Mouse (Mus musculus) forebrain, embryonic 11.5 days (tissue): ENCODE measurements around the gene Elp4. TPM values are rescaled to one million over a fixed set of nuclear protein-coding genes. Genes with fewer than 3 reads are reported as not detected.
A peak's percentile ranks its signal among the peaks of the same experiment; 100 is the strongest.

Experiments used
- ATAC-seq: fragments of 200-750 bp; cut with Nextera tagmentation; replicated peaks from 2 replicates; pipeline ENCODE4 v1.8.0; 2017; ENCODE audit warnings: moderate TSS enrichment; ENCODE audit not compliant: low FRiP score
- DNase-seq: peaks from one replicate; pipeline ENCODE4 v3.0.0-alpha.2; 2017; ENCODE audit warnings: low spot score
- H3K27ac ChIP-seq: fragments of 300-500 bp; sonication (generic); 2 replicates; pipeline ENCODE4 v1.5.1; 2014; ENCODE audit warnings: low read depth, low read length
- H3K27me3 ChIP-seq: fragments of 300-500 bp; sonication (generic); 2 replicates; pipeline ENCODE4 v1.6.1; 2014; ENCODE audit warnings: mild to moderate bottlenecking, low read length, mixed read lengths; ENCODE audit not compliant: control insufficient read depth, insufficient read depth
- H3K36me3 ChIP-seq: fragments of 300-500 bp; sonication (generic); 2 replicates; pipeline ENCODE4 v1.6.1; 2014; ENCODE audit warnings: mild to moderate bottlenecking, low read length, moderate library complexity, mixed read lengths; ENCODE audit not compliant: control insufficient read depth, insufficient read depth
- H3K4me1 ChIP-seq: fragments of 300-500 bp; sonication (generic); replicated peaks from 2 replicates; pipeline ENCODE4 v1.6.1; 2014; ENCODE audit warnings: low read length, mixed read lengths; ENCODE audit not compliant: control insufficient read depth, insufficient read depth
- H3K4me2 ChIP-seq: fragments of 300-500 bp; sonication (generic); 2 replicates; pipeline ENCODE4 v1.6.1; 2014; ENCODE audit warnings: low read depth, mild to moderate bottlenecking, low read length, moderate library complexity, mixed read lengths; ENCODE audit not compliant: severe bottlenecking
- H3K4me3 ChIP-seq: fragments of 300-500 bp; sonication (generic); 2 replicates; pipeline ENCODE4 v1.5.1; 2014; ENCODE audit warnings: low read depth, low read length
- H3K9ac ChIP-seq: fragments of 300-500 bp; sonication (generic); 2 replicates; pipeline ENCODE4 v1.6.1; 2014; ENCODE audit warnings: low read length
- H3K9me3 ChIP-seq: fragments of 300-500 bp; sonication (generic); 2 replicates; pipeline ENCODE4 v1.6.1; 2016; ENCODE audit warnings: low read length, mixed read lengths; ENCODE audit not compliant: control insufficient read depth
- WGBS: fragments of 180-500 bp; shearing (Covaris S2); extraction: QIAGEN DNeasy Blood & Tissue Kit; methylation state at CpG from one replicate; pipeline ENCODE4 v1.1.7; 2014; 5-methylcytosine and 5-hydroxymethylcytosine counted together
- polyA plus RNA-seq: library from polyadenylated mRNA; unstranded; fragments of >200 nt; fragmentation: Nextera tagmentation; extraction: Ambion mirVana; gene quantifications from 2 replicates; pipeline ENCODE4 v1.2.1, GENCODE M21; 2014

Gene Elp4
- polyA plus RNA-seq, 1 experiment from 2014 or later = 69.4 TPM

- Histone ChIP-seq H3K9me3 (no peaks in the 10 kb centered on the region), H3K9ac (no peak overlapping the region), H3K4me1 (no peaks in the 10 kb centered on the region), H3K27me3 (no peaks in the 10 kb centered on the region), H3K27ac (no peak overlapping the region), H3K36me3 (no peaks in the 10 kb centered on the region), H3K4me3 (no peak overlapping the region), H3K4me2 (no peak overlapping the region)
- WGBS = 74% methylated on average over 3 of the region's 3 CpGs
- DNase-seq = no peak
- ATAC-seq = no peak
Observed at GRCm38 (mm10) chr2:105815170-105815569, 89.2 kb downstream of the Elp4 start.

GRCm38 (mm10) chr2:105813041-105813440 is 91.3 kb downstream of the Elp4 start:
- 0 out of 2 replicates have a peak, but pooled peaks have one; percentile 39 for ATAC-seq
- no peaks in the 10 kb centered on the region for H3K36me3 ChIP-seq
- H3K9ac ChIP-seq = no peak overlapping the region
- 67% methylated on average over 3 of the region's 3 CpGs for WGBS
- no peak overlapping the region for H3K27ac ChIP-seq
- peak; percentile 55 for DNase-seq
- H3K4me3 ChIP-seq = no peak overlapping the region
- no peaks in the 10 kb centered on the region for H3K27me3 ChIP-seq
- no peaks in the 10 kb centered on the region for H3K4me1 ChIP-seq
- no peak overlapping the region for H3K4me2 ChIP-seq
- H3K9me3 ChIP-seq = no peaks in the 10 kb centered on the region

- Histone ChIP-seq H3K4me3 (no peak overlapping the region), H3K9ac (no peak overlapping the region), H3K9me3 (no peaks in the 10 kb centered on the region), H3K27me3 (no peaks in the 10 kb centered on the region), H3K36me3 (no peaks in the 10 kb centered on the region), H3K4me1 (no peaks in the 10 kb centered on the region), H3K27ac (no peak overlapping the region), H3K4me2 (no peak overlapping the region)
- ATAC-seq (no peak), DNase-seq (no peak)
- 86% methylated on average over 2 of the region's 2 CpGs for WGBS
Observed at GRCm38 (mm10) chr2:105810286-105810685, 94.1 kb downstream of the Elp4 start.

GRCm38 (mm10) chr2:105806571-105806970 is 97.8 kb downstream of the Elp4 start:
- Histone ChIP-seq H3K9me3 (no peaks in the 10 kb centered on the region), H3K27ac (no peak overlapping the region), H3K4me3 (no peak overlapping the region), H3K9ac (no peak overlapping the region), H3K4me1 (no peaks in the 10 kb centered on the region), H3K36me3 (no peaks in the 10 kb centered on the region), H3K4me2 (no peak overlapping the region), H3K27me3 (no peaks in the 10 kb centered on the region)
- DNase-seq (no peak), ATAC-seq (no peak)
- 82% methylated on average over 2 of the region's 2 CpGs for WGBS

GRCm38 (mm10) chr2:105806047-105806446 is 98.3 kb downstream of the Elp4 start:
- ATAC-seq (no peak), DNase-seq (no peak)
- H3K9ac ChIP-seq = no peak overlapping the region
- H3K4me1 ChIP-seq = no peaks in the 10 kb centered on the region
- no peak overlapping the region for H3K27ac ChIP-seq
- no peak overlapping the region for H3K4me2 ChIP-seq
- H3K36me3 ChIP-seq = no peaks in the 10 kb centered on the region
- no peaks in the 10 kb centered on the region for H3K27me3 ChIP-seq
- WGBS = 84% methylated on average over 4 of the region's 4 CpGs
- no peaks in the 10 kb centered on the region for H3K9me3 ChIP-seq
- no peak overlapping the region for H3K4me3 ChIP-seq

GRCm38 (mm10) chr2:105805210-105805609 is 99.2 kb downstream of the Elp4 start:
- no peak for DNase-seq
- H3K27ac ChIP-seq = no peak overlapping the region
- H3K9me3 ChIP-seq = no peaks in the 10 kb centered on the region
- no peak overlapping the region for H3K9ac ChIP-seq
- H3K36me3 ChIP-seq = no peaks in the 10 kb centered on the region
- no peaks in the 10 kb centered on the region for H3K4me1 ChIP-seq
- no peak overlapping the region for H3K4me2 ChIP-seq
- H3K27me3 ChIP-seq = no peaks in the 10 kb centered on the region
- ATAC-seq = no peak
- H3K4me3 ChIP-seq = no peak overlapping the region

- no peak overlapping the region for H3K4me2 ChIP-seq
- H3K9ac ChIP-seq = no peak overlapping the region
- WGBS = 20% methylated on average over 10 of the region's 10 CpGs
- no peaks in the 10 kb centered on the region for H3K9me3 ChIP-seq
- ATAC-seq (peak; percentile 74), DNase-seq (no peak)
- H3K4me1 ChIP-seq = no peaks in the 10 kb centered on the region
- H3K27ac ChIP-seq = peak overlapping the region; percentile 39; the same call in 1 of the 2 replicates
- no peak overlapping the region for H3K4me3 ChIP-seq
- H3K27me3 ChIP-seq = no peaks in the 10 kb centered on the region
- H3K36me3 ChIP-seq = no peaks in the 10 kb centered on the region
Observed at GRCm38 (mm10) chr2:105804506-105804905, 99.9 kb downstream of the Elp4 start.

GRCm38 (mm10) chr2:105803427-105803826 is 100.9 kb downstream of the Elp4 start:
- no peaks in the 10 kb centered on the region for H3K36me3 ChIP-seq
- no peaks in the 10 kb centered on the region for H3K9me3 ChIP-seq
- no peaks in the 10 kb centered on the region for H3K4me1 ChIP-seq
- ATAC-seq (no peak), DNase-seq (no peak)
- H3K27ac ChIP-seq = no peak overlapping the region
- no peaks in the 10 kb centered on the region for H3K27me3 ChIP-seq
- H3K9ac ChIP-seq = no peak overlapping the region
- no peak overlapping the region for H3K4me3 ChIP-seq
- WGBS = 37% methylated on average over 5 of the region's 5 CpGs
- no peak overlapping the region for H3K4me2 ChIP-seq

GRCm38 (mm10) chr2:105802902-105803301 is 101.5 kb downstream of the Elp4 start:
- Histone ChIP-seq H3K4me3 (no peak overlapping the region), H3K4me2 (no peak overlapping the region), H3K9ac (no peak overlapping the region), H3K4me1 (no peaks in the 10 kb centered on the region), H3K27me3 (no peaks in the 10 kb centered on the region), H3K9me3 (no peaks in the 10 kb centered on the region), H3K27ac (no peak overlapping the region), H3K36me3 (no peaks in the 10 kb centered on the region)
- no peak for DNase-seq
- ATAC-seq = no peak
- 87% methylated on average over 2 of the region's 2 CpGs for WGBS
